Mouse (Mus musculus) intestine, embryonic 16.5 days (tissue): ENCODE measurements around the gene Itih5. TPM values are rescaled to one million over a fixed set of nuclear protein-coding genes. Genes with fewer than 3 reads are reported as not detected.

ENCODE experiments used
- polyA plus RNA-seq: library from polyadenylated mRNA; unstranded; fragments of >200 nt; fragmentation: Nextera tagmentation; extraction: Ambion mirVana; gene quantifications from 2 replicates; pipeline ENCODE4 v1.2.1, GENCODE M21; 2015

Gene Itih5
- polyA plus RNA-seq, 1 experiment from 2014 or later: 12.6 TPM

Other genes with a start within 250 kb of the Itih5 start
- gene Taf3, start 105.0 kb upstream of the Itih5 start, polyA plus RNA-seq: 8.9 TPM in 2 replicates
- gene Atp5c1, start 73.1 kb upstream of the Itih5 start, polyA plus RNA-seq: 986 and 1,011 TPM in 2 replicates
- gene Kin, start 73.0 kb upstream of the Itih5 start, polyA plus RNA-seq: 17.9 and 22.7 TPM in 2 replicates
- 2.5 and 7.6 TPM in 2 replicates for gene Itih2, start 22.2 kb upstream of the Itih5 start, polyA plus RNA-seq
- 0.65 and 0.93 TPM in 2 replicates for gene Sfmbt2, start 216.9 kb downstream of the Itih5 start, polyA plus RNA-seq